Mouse (Mus musculus) frontal cortex, postnatal 10 days (tissue): Measurements from ENCODE around the gene Slc25a45.
A peak's percentile ranks its signal among the peaks of the same experiment; 100 is the strongest.

Experiments used
- DNase-seq, 2 experiments: peaks; one replicate each; pipeline ENCODE4 v3.0.0; 2022; ENCODE audit warnings: low spot score in 2 of 2, mixed read lengths in 1 of 2

The Slc25a45 gene

DNA sequence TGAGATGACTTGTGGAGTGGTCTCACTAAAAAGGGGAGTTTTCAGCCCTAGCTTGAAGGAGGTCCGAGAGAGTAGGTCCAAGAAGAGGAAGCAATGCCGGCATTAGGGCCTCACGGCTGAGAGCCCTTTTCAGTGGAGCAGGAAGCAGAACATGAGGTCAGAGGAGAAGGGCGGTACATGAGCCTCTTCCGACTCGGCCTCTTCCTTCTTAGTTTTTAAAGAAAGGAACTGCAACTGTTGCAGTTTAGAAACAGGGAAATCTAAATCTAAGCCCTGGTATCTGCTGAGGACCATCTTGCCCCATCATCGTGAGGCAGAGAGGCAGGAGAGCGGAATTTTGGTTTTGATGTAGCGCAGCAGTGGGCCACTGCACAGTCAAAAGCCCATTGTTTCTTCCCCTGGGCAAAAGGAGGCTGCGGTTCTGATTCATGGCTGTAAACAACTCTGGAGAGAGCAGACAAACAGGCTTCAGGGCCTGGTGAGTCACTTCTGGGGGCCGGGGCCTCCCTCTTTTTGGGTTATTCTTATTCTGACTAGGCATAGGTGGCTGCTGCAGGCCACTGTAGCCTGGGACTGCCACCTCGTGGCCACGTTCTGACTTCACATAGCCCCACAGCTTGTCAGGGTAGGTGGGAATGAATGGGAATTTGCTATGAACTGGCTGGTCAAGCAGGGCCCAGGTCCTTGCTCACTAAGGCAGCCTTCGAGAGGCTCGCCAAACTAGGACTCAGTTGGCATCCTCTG lies at the start of gene Slc25a45:
Gene Slc25a45, plus strand, starts transcription at position 191 of the 744 bp plus-strand sequence.
- peak; percentile 67 to 69 for DNase-seq

- no peak for DNase-seq
These were observed 49.5 kb upstream of the Slc25a45 start for GRCm38 (mm10) chr19:5828155-5828554.

- DNase-seq: no peak
These were observed 48.7 kb upstream of the Slc25a45 start for GRCm38 (mm10) chr19:5828905-5829304.

- no peak for DNase-seq
These were observed 47.5 kb upstream of the Slc25a45 start for GRCm38 (mm10) chr19:5829958-5830615.

DNA sequence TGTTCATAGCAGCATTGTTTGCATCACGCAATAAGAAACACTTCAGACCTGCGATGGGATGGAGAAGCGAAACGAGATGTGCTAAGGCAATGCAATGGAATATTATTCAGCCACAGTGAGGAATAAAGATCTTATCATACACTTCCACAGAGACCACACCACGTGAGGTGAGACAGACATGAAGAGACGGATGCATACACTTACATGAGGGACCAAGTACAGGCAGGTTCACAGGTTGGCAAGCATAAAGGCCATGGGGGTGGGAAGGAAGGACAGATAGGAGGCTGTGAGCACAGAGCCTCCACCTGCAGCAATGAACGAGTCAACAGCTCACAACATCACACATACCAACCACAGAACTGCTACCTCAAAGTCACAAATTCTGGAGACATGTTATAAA lies 46.8 kb upstream of the Slc25a45 start:
- no peak for DNase-seq

DNA sequence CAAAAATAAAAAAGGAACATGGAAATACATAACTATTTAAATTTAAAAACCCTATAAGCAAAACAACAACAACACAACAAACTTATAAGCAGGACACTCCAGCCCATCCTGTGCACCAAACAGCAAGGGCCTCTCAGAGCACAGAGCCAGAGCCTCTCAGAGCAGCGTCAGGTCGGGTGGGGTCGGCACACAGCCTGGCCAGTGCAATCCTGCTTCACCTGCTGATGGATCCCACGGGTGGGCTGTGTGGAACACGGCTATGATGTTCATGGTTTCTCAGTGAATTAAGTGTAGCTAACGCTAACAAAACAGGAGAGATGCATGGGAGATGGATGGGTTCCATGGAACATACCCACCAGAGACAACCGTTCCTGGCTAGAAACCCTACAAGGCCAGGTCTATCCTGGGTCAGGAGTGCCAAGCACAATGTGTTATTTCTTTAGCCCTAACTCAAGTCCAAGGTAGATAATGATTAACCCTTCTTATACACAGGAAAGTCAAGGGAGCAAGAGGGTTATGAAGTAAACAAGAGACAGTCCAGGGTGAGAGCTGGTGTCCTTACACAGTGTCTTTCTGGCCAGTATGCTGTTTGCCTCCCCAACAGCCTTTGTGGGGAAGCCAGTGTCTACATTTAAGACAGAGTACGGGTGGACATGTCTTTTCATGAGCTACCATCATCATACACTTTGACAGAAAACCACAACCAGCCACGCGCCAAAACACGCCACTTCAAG lies 46.2 kb upstream of the Slc25a45 start:
- DNase-seq: no peak

- DNase-seq: no peak
These were observed 45.7 kb upstream of the Slc25a45 start for GRCm38 (mm10) chr19:5831958-5832320.

DNA sequence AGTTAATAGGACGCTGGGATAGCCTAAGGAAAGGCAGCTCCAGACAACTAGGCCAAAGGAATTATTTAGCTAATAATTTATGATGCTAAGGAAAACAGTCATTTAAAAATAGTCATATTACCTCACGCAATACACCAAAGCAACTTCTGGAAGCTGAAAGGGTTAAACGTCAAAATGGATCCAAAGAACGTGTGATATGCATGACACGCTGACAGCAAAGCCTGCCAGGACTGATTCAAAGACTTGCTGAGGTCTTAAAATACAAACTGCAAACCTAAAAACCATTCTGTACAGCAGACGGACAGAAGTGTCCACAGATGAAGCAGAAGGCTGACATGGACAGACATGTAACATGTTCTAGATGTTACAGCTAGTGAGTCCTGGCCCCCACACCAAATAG lies 45.3 kb upstream of the Slc25a45 start:
- no peak for DNase-seq

- no peak for DNase-seq
These were observed 44.1 kb upstream of the Slc25a45 start for GRCm38 (mm10) chr19:5833287-5834100.

DNA sequence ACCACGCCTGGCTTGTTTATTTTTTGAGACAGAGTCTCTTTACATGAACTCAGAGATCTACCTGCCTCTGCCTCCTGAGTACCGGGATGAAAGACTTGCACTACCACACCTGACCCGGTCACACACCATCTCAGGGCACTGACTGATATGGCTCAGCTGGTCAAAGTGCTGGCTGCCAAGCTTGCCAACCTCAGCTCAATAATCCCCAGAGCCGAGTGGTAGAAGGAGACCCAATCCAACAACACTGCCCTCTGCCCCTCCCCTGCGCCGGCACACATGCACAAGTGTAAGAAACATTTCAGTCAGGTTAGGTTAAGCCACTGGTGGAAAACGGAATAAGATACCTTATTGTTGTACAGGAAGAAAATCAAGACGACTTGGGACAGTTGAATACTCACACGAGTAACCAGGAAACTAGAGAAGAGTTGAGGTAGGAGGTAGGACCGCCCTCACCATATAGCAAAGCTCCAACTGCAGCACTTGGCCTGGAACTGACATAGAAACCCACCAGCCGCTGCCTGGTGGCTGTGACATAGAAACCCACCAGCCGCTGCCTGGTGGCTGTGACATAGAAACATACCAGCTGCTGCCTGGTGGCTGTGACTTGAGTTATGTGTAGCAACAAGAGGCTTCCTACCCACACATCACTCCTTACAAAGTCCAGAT lies 43.2 kb upstream of the Slc25a45 start:
- DNase-seq: no peak

DNA sequence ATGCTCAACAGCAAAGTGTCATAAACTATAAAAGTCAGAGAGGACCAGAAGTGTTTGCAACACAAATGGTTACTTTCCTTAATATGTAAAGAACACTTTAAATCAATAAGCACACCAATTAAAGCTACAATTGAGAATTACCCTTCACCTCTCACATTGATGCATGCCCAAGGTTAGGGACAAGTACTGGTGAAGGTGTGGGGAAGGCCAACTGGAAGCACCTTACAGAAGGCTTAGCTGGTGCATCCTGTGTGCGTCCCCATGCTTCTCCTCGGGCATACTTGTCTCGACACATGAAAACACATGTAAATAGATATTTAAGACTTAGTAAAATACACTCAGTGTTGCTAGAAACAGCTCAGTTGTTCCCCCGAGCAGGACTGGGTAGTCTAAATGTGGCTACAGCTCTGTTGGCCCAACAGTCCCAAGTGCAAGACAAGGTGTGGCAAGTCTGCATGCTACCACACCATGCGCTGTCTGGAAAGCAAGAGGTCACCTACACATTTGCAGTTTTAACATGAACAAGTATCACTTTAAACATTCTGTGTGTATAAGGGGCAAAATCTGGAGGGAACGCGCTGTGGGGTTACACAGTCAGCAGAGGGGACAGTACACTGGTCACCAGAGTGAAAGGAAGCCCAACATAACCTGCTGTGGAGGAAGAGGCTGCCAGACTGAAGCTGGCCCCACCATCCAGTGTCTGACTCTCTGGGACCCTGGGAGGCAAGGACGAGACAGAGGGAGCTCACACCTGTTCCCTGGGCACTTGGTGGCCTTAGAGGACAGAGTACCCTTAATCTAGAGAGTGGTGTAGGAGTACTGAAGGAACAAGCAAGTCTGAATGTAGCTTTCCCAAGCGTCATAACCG lies 42.3 kb upstream of the Slc25a45 start:
- DNase-seq: no peak

- DNase-seq: no peak
These were observed 41.6 kb upstream of the Slc25a45 start for GRCm38 (mm10) chr19:5835922-5836430.

- no peak for DNase-seq
These were observed 40.6 kb upstream of the Slc25a45 start for GRCm38 (mm10) chr19:5836941-5837572.

- DNase-seq: no peak
These were observed 40.0 kb upstream of the Slc25a45 start for GRCm38 (mm10) chr19:5837606-5838005.

DNA sequence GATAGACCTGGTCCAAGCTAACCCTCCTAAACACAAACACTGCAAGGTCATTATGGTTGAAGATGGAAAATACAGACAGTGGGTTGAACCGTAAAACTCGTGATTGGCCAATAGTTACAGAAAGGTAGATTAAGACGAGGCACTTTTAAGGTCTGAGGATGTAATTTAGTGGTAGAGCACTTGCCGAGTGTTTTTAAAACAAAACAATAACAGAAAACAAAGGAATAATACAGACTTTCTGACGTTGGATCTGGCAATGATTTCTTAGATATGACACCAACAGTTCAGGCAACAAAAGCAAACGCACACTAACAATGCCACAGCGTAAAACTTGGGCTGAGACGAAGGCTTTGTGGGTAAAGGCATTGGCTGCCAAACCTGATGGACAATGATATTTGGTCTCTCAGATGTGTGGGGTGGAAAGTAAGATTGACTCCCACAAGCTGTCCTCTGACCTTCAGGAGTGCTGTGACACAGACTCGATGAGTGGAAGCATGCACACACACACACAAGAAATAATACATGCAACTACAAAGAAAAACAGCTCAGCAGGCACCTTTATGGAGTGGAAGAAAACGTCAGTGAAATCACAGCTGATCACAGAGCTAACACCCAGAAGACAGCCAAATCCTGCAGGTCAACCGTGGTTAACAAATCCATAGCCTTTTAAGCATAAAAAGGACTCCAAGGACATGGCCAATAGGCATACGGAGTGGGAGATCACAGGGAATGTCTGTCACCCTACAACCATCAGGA lies 39.3 kb upstream of the Slc25a45 start:
- no peak for DNase-seq

DNA sequence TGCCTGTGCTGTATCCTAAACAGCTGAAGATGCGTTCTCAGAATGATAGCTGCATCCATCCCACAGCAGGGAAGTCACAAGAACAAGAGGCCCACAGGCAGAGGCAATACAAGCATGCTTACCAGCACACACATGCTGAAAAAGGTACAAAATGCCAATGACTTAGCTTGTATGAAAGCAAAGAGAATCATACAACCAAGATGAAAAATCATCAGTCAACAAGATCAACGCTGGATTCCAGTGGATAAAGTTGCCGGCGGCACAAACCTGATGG lies 38.8 kb upstream of the Slc25a45 start:
- DNase-seq: no peak

GRCm38 (mm10) chr19:5839317-5840085 lies 38.1 kb upstream of the Slc25a45 start:
- DNase-seq: no peak

GRCm38 (mm10) chr19:5840086-5840889 lies 37.3 kb upstream of the Slc25a45 start:
- no peak for DNase-seq
